Mouse (Mus musculus) stomach, embryonic 16.5 days (tissue): ENCODE measurements at regions not wholly inside any gene's neighbourhood (a gene's known extent, or its start where the extent isn't known, plus 50 kb on each side); places are given as distances from the start of the nearest gene placed in this dataset.

Experiments
- ATAC-seq: fragments of 200-750 bp; cut with Nextera tagmentation; 2 replicates; pipeline ENCODE4 v1.8.0; 2017; ENCODE audit warnings: moderate number of reproducible peaks, moderate TSS enrichment; ENCODE audit not compliant: insufficient read depth, low FRiP score
- H3K27ac ChIP-seq: fragments of 300-500 bp; sonication (generic); 2 replicates; pipeline ENCODE4 v1.5.1; 2014; ENCODE audit warnings: low read length
- H3K27me3 ChIP-seq: fragments of 300-500 bp; sonication (generic); 2 replicates; pipeline ENCODE4 v1.6.1; 2014; ENCODE audit warnings: low read length, control low read depth, mixed read lengths; ENCODE audit not compliant: control insufficient read depth, insufficient read depth
- H3K36me3 ChIP-seq: fragments of 300-500 bp; sonication (generic); 2 replicates; pipeline ENCODE4 v1.6.1; 2014; ENCODE audit warnings: low read length; ENCODE audit not compliant: control insufficient read depth, insufficient read depth
- H3K4me1 ChIP-seq: fragments of 300-500 bp; sonication (generic); 2 replicates; pipeline ENCODE4 v1.6.1; 2014; ENCODE audit warnings: low read length, control low read depth, mixed read lengths; ENCODE audit not compliant: control insufficient read depth, insufficient read depth
- H3K4me2 ChIP-seq: fragments of 300-500 bp; sonication (generic); 2 replicates; pipeline ENCODE4 v1.6.1; 2014; ENCODE audit warnings: low read depth, low read length, mixed read lengths
- H3K4me3 ChIP-seq: fragments of 300-500 bp; sonication (generic); replicated peaks from 2 replicates; pipeline ENCODE4 v1.5.1; 2014; ENCODE audit warnings: mild to moderate bottlenecking, low read length
- H3K9ac ChIP-seq: fragments of 300-500 bp; sonication (generic); 2 replicates; pipeline ENCODE4 v1.6.1; 2014; ENCODE audit warnings: low read length
- H3K9me3 ChIP-seq: fragments of 300-500 bp; sonication (generic); replicated peaks from 2 replicates; pipeline ENCODE4 v1.6.1; 2016; ENCODE audit warnings: low read length, control low read depth; ENCODE audit not compliant: control insufficient read depth
- WGBS: fragments of 180-500 bp; shearing (Covaris S2); extraction: QIAGEN DNeasy Blood & Tissue Kit; methylation state at CpG from one replicate; pipeline ENCODE4 v1.1.7; 2014; 5-methylcytosine and 5-hydroxymethylcytosine counted together

DNA sequence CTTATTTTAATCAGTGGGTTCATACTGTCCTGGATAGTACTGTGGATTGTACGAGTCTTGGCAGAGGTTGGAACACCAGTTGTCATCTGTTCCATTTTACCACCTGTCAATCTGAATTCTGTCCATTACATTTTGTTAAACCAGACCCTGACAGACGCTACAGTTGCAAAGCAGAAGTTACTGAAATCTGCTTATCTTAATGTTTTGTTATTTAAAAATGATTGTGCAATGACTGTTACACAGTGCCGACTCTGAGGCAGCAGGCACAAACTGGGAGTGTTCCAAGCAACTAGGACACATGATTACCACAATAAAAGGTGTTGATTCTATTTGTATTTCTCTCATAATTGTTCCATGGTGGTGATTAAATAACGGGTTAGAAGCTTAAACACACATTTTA, 229.8 kb upstream of the Camk1g start:
- whole genome bisulfite sequencing: 53% methylated on average over 4 of the region's 4 CpGs
- no peaks in the 10 kb centered on the region for H3K4me1 ChIP-seq
- no peak overlapping the region for H3K27ac ChIP-seq
- no peak overlapping the region for H3K4me2 ChIP-seq
- no peak overlapping the region for H3K9ac ChIP-seq
- no peaks in the 10 kb centered on the region for H3K9me3 ChIP-seq
- ATAC-seq: no peak
- H3K4me3 ChIP-seq: no peak overlapping the region
- H3K27me3 ChIP-seq: no peaks in the 10 kb centered on the region
- H3K36me3 ChIP-seq: no peaks in the 10 kb centered on the region

DNA sequence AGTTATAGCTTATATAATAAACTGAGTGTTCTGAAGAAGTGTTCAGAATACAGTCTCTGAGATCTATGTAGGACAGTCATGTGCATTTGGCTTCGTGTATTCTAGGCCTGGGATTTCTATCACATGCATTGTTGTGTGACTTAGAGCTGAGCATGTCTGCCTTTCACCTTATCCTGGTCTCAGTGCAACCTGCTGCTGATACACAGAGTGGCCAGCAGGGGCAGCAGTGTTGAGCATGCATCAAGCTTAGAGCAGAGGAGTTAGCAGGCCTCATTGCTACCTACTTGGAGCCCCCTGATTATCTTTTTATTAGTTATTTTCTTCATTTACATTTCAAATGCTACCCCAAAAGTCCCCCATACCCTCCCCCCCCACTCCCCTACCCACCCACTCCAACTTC, 229.1 kb upstream of the Camk1g start:
- Histone ChIP-seq H3K36me3 (no peaks in the 10 kb centered on the region), H3K4me1 (no peaks in the 10 kb centered on the region), H3K9ac (no peak overlapping the region), H3K27ac (no peak overlapping the region), H3K9me3 (no peaks in the 10 kb centered on the region), H3K4me3 (no peak overlapping the region), H3K27me3 (no peaks in the 10 kb centered on the region), H3K4me2 (no peak overlapping the region)
- no peak for ATAC-seq
- 9% methylated on average over 1 of the region's 1 CpGs for WGBS

DNA sequence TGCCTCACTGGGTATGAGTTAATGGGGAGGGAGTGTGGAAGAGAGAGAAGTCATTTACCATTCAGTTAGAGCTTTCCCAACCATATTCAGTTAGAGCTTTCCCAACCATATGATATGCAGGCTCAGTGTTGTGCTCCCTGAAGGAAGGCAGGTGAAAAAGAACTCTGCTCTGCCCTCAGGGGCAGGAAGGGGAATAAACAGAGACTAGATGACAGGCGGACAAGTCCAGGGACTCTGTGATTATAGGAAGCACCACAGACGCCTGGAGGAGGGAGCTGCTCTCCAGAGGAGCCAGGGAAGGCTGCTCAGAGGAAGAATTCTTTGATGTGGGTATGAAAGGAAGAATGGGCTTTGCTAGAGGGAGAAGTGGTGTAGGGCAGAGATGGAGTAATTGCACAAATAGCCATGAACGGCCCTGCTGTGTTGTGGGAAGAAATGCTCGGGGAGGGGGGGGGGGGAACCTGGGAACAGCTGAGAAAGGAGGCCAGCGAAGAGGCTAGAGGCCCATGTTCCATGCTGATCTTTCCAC, 220.3 kb upstream of the Camk1g start:
- WGBS: 44% methylated on average over 5 of the region's 5 CpGs
- Histone ChIP-seq H3K4me1 (peaks cover 10% of the 10 kb centered on the region), H3K9ac (no peak overlapping the region), H3K27ac (no peak overlapping the region), H3K4me3 (no peak overlapping the region), H3K4me2 (no peak overlapping the region), H3K9me3 (no peaks in the 10 kb centered on the region), H3K27me3 (no peaks in the 10 kb centered on the region), H3K36me3 (no peaks in the 10 kb centered on the region)
- ATAC-seq: no peak

DNA sequence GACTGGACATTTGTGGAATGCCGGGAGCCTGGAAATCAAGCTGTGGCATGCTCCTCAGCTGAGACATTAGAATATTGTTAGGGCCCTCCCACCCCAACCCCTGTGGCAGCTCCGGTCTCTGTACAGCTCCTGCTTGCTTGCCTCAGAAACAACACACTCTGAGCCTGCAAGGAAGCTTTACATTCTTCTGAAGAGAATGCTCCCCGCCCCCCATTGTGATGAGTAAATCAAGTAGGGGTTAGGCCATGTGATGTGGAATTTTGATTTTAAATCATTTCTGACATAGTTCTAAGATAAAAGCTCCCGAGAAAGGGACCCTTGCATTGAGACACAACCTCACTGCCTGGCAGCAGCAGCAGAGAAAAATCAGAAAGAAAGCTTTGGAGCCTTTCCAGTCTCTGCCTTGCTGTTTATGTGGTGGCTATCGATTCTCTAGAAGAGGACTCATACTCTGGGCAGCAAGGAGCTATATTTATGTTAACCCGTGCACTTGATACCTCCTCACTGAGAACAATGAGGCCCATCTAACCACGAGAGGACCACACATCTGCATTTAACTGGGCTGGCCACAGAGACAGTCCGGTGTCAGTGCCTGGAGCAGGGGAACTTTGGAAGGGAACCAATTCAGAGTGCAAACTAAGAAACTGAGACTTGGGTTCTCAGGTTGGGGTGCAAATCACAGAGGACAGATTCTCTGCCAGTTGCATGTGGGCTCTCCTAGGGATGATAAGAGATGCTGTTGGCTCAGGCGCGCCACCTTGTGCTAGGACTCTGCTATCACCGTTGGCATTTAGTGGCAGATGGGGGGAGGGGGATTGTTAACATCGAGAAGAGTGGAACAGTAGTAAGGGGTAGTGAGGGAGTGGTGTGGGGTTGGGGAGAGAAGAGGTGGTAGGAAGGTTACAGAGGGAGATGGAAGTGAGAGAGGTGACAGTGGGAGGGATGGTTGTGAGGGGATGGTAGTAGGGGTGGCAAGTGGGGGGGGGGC, 218.7 kb upstream of the Camk1g start:
- peaks cover 10% of the 10 kb centered on the region for H3K4me1 ChIP-seq
- no peak overlapping the region for H3K4me3 ChIP-seq
- H3K9ac ChIP-seq: no peak overlapping the region
- no peaks in the 10 kb centered on the region for H3K36me3 ChIP-seq
- peak overlapping the region; percentile 58 for H3K27ac ChIP-seq
- no peaks in the 10 kb centered on the region for H3K9me3 ChIP-seq
- WGBS: 19% methylated on average over 12 of the region's 12 CpGs
- no peaks in the 10 kb centered on the region for H3K27me3 ChIP-seq
- H3K4me2 ChIP-seq: no peak overlapping the region; the same call in 1 of the 2 replicates
- peak; percentile 41; the same call in 1 of the 2 replicates for ATAC-seq

DNA sequence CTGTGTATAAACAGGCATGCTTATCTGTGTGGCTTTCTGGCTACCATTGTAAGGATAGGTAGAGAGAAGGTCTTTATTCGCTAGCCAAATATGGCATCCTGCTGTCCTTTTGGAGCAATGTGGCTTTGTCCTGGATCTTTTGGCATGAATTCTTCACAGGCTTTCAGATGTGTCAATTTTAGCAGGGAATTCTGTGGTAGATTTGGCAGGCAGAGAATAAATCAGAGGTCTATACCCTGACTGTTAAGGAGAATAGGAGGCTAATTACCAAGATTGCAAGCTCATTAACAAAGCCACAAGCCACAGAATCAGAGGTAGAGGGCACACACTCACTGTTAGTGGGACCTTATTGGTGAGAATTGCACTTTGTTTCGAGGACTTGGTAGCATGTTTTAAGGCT, 217.2 kb upstream of the Camk1g start:
- Histone ChIP-seq H3K4me1 (peaks cover 10% of the 10 kb centered on the region), H3K9me3 (no peaks in the 10 kb centered on the region), H3K4me2 (no peak overlapping the region), H3K4me3 (no peak overlapping the region), H3K27ac (no peak overlapping the region), H3K9ac (no peak overlapping the region), H3K36me3 (no peaks in the 10 kb centered on the region), H3K27me3 (no peaks in the 10 kb centered on the region)
- WGBS: 84% methylated on average over 2 of the region's 2 CpGs
- no peak for ATAC-seq

DNA sequence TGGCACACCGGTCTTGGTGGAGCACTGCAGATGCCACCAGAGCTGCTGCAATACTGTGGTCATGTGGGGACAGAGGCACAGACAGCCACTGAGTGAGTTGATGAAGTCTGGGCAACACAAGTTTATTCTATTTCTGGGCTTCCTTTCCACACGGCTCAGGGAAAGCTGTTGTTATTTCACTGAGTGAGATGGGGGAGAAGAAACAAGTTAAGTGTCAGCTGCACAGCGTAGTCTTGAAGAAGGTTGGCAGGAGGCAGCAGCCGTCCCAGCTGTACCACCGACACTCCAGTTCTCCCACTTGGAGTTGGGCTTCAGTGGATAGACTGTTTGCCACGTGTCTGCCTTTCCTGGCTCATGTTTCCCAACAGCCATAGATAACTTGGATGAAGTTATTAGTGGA, 216.8 kb upstream of the Camk1g start:
- Histone ChIP-seq H3K9ac (no peak overlapping the region), H3K4me3 (no peak overlapping the region), H3K27ac (no peak overlapping the region), H3K4me2 (no peak overlapping the region), H3K4me1 (peaks cover 10% of the 10 kb centered on the region), H3K9me3 (no peaks in the 10 kb centered on the region), H3K36me3 (no peaks in the 10 kb centered on the region), H3K27me3 (no peaks in the 10 kb centered on the region)
- no peak for ATAC-seq
- 58% methylated on average over 6 of the region's 6 CpGs for WGBS

DNA sequence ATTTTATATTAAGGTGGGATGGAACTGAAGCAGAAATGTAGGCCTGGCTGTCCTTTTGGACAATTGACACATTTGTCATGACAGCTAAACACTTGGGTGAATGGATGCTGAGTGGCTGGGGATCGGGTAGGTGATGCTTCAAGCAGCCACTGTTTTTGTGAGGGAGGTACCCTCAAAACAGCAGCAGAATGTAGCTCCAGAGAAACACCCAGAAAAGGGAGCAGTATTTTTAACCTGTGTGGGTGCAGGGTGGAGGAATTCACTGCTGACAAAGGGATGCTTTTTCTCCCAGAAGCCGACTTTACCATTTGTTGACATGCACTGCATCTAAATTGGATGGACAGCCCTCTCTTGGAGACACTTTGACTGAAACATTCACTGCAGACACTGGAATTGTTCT, 213.7 kb upstream of the Camk1g start:
- Histone ChIP-seq H3K4me2 (no peak overlapping the region), H3K36me3 (no peaks in the 10 kb centered on the region), H3K9me3 (no peaks in the 10 kb centered on the region), H3K27me3 (no peaks in the 10 kb centered on the region), H3K4me3 (no peak overlapping the region), H3K4me1 (peaks cover 8% of the 10 kb centered on the region), H3K9ac (no peak overlapping the region), H3K27ac (no peak overlapping the region)
- no peak for ATAC-seq
- WGBS: 69% methylated on average over 2 of the region's 2 CpGs

DNA sequence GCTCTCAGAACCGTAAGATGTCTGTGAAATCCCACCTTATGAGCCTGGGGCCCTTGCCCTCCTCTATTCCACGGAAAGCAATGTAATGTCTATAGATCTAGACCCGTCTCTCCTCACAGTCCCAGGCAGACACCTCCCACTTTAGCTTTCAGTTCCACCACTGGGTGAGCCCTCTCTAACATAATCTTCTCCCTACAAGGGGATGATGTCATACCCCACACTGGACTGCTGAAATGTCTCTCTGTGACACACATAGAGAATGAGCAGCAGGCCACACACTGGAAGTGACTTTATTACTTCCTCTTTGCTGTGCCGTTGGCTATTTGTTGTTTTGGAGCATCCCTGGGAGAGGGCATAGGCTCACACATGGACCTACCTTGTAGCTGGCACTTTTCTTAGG, 210.3 kb upstream of the Camk1g start:
- ATAC-seq: 0 out of 2 replicates have a peak, but pooled peaks have one; percentile 11
- Histone ChIP-seq H3K4me2 (no peak overlapping the region), H3K9me3 (no peaks in the 10 kb centered on the region), H3K9ac (no peak overlapping the region), H3K27ac (no peak overlapping the region), H3K36me3 (no peaks in the 10 kb centered on the region), H3K4me3 (no peak overlapping the region), H3K4me1 (0 out of 2 replicates have a peak, but pooled peaks cover 4% of the 10 kb centered on the region), H3K27me3 (no peaks in the 10 kb centered on the region)
- WGBS: 68% methylated on average over 4 of the region's 4 CpGs

DNA sequence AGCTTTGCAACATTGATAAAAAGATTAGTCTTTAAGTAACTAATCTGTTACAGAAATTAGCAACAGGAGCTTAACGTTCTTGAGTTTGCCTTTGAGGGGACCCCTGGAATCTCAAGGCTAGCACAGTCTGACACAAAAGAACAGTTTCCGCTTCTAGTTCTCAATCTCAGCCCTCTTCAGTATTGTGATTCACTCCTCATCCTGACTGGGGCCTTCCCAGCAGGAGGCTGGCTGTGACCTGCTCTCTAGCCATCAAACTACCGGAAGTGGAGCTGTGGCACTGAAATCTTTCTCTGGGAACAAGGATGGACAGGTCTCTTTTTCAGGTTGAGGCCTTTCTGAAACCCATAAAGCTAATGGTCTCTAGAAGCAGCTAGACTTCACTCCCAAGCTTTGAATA, 209.6 kb upstream of the Camk1g start:
- WGBS: 78% methylated on average over 3 of the region's 3 CpGs
- no peak for ATAC-seq
- no peak overlapping the region for H3K4me2 ChIP-seq
- no peak overlapping the region for H3K9ac ChIP-seq
- H3K9me3 ChIP-seq: no peaks in the 10 kb centered on the region
- no peaks in the 10 kb centered on the region for H3K27me3 ChIP-seq
- 0 out of 2 replicates have a peak, but pooled peaks cover 4% of the 10 kb centered on the region for H3K4me1 ChIP-seq
- no peak overlapping the region for H3K27ac ChIP-seq
- H3K36me3 ChIP-seq: no peaks in the 10 kb centered on the region
- H3K4me3 ChIP-seq: no peak overlapping the region
